Mouse (Mus musculus) cerebellum, postnatal 4 days (tissue): ENCODE results near the gene Bmp2k.
A peak's percentile ranks its signal among the peaks of the same experiment; 100 is the strongest.

Source experiments
- DNase-seq, 2 experiments: peaks; one replicate each; pipeline ENCODE4 v3.0.0; 2022; ENCODE audit warnings: low spot score in 2 of 2, mixed read lengths in 1 of 2

Gene Bmp2k

GRCm38 (mm10) chr5:97095335-97095734, 97.8 kb downstream of the Bmp2k start:
- no peak for DNase-seq

- no peak for DNase-seq
Measured at GRCm38 (mm10) chr5:97097631-97098041, 100.1 kb downstream of the Bmp2k start.

- no peak for DNase-seq
Measured at GRCm38 (mm10) chr5:97099954-97100353, 102.5 kb downstream of the Bmp2k start.

GRCm38 (mm10) chr5:97108333-97108732, 110.8 kb downstream of the Bmp2k start:
- no peak for DNase-seq

- no peak for DNase-seq
Measured at GRCm38 (mm10) chr5:97110133-97110532, 112.6 kb downstream of the Bmp2k start.

GRCm38 (mm10) chr5:97110697-97111096, 113.2 kb downstream of the Bmp2k start:
- no peak for DNase-seq

- DNase-seq: peak; percentile 92 to 98
Measured at GRCm38 (mm10) chr5:97111207-97111910, 113.9 kb downstream of the Bmp2k start, which contains the start of gene Paqr3. TSS of gene Paqr3 (minus strand) at chr5:97111596.

- DNase-seq: no peak
Measured at GRCm38 (mm10) chr5:97124977-97125376, 127.5 kb downstream of the Bmp2k start.

- no peak for DNase-seq
Measured at GRCm38 (mm10) chr5:97125459-97125970, 128.0 kb downstream of the Bmp2k start.

- peak in 1 of 2 experiments; percentile 58 for DNase-seq
Measured at GRCm38 (mm10) chr5:97126005-97126404, 128.5 kb downstream of the Bmp2k start.

GRCm38 (mm10) chr5:97127284-97127683, 129.8 kb downstream of the Bmp2k start:
- no peak for DNase-seq

GRCm38 (mm10) chr5:97128242-97129226, 131.0 kb downstream of the Bmp2k start:
- peak; percentile 51 to 75 for DNase-seq

GRCm38 (mm10) chr5:97129589-97129988, 132.1 kb downstream of the Bmp2k start:
- DNase-seq: no peak

- DNase-seq: no peak
Measured at GRCm38 (mm10) chr5:97135331-97135730, 137.8 kb downstream of the Bmp2k start.
